Mouse (Mus musculus) adrenal gland, adult 8-10 months (tissue): ENCODE data around the gene Zfp423. TPM values are rescaled to one million over a fixed set of nuclear protein-coding genes. Genes with fewer than 3 reads are reported as not detected.

Source experiments
- DNase-seq: peaks from one replicate; pipeline ENCODE4 v3.0.0; 2022
- total RNA-seq, 4 experiments: library from RNA; stranded (reverse); gene quantifications; 2 replicates each; pipeline ENCODE4 v1.2.4; 2022

Zfp423 gene
- total RNA-seq, 4 experiments from 2014 or later: 18.3 to 47.9 (median 33.8) TPM

GRCm38 (mm10) chr8:87662307-87662771, 297.1 kb downstream of the Zfp423 start:
- no peak for DNase-seq

DNA sequence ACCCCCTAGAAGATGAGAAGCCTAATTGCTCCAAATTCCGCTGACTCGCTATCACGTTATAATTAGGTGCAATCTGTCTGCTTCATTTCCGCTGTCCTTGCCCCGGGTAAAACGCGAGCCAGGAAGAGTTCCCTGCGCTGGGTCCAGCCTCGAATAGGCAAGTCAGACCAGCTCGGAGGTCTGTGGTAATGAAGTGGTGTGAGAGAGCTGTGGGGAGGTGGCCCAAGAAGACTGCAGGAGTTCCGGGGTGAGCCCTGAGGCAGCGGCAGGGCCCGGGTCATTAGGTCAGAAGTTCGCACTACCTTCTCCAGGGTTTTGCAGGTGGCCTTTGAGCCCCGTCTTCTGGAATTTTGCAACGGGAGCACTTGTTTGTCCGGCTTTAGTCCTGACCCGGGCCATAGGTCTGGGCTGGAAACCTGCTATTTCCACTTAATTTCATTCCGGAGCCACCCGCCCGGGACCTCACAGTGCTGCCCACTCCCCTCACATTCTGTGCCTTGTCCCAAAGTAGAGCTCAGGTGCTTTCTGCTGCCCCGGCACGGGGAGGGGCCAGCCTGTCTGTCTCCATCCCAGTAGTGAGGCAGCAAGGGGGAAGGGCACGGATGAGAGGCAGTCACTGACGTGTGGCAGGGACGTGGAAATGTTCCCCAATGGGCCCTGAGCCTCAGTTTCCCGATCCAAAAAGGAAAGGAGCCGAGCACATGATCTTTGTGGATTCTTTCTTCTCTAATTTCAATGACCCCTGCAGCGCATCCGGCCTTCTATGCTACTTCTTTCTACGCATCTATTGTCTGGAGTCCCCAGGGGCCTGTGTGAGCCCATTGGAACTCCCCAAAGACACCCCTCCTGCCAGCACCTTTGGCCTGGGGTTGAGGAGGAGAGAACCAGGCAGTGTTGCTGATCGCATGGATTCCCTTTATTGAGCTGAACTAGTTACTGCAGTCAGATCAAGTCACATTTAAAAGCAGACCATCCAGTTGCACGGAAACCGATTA, 298.2 kb downstream of the Zfp423 start:
- no peak for DNase-seq

GRCm38 (mm10) chr8:87660029-87660915, 299.1 kb downstream of the Zfp423 start:
- DNase-seq: no peak

- no peak for DNase-seq
Observed at GRCm38 (mm10) chr8:87657488-87657887, 301.9 kb downstream of the Zfp423 start.

- DNase-seq: peak; percentile 53
Observed at GRCm38 (mm10) chr8:87656484-87657230, 302.7 kb downstream of the Zfp423 start.

DNA sequence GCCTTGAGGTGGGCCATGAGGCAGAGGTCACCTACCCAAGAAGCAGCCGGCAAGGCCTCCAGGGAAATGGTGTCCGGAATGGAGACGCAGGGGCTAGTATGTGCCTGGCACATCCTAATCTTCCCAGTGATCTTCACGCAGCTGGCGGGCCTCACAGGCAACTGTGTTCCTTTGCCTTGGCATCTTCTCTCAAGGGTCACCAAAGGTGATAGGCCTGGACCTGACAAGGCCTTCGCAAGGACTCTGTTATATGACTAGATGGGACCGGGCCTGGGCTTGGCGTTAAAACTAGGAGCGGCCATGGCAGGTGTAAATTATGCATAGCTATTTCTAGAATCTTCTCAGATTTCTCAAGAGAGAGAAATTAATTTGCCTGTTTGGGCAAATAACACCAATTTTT, 303.4 kb downstream of the Zfp423 start:
- DNase-seq: no peak

DNA sequence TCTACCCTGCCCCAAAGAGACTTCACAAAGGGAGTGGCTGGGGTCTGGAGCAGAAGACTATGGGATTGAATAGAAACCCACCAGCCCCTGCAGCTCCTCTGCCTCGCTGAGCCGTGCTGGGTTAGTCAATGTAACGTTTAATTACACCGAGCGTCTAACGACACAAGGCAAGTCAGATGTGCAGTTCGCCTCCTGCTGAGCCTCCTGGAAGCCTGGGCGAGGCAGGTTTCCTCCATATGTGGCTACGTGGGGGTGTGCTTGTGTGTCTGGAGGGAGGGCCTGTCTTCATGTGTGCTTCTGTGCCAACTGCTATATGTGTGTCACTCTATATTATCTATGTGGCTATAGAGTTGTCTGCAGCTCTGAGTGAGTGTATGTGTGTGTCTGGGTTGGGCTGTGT, 311.6 kb downstream of the Zfp423 start:
- DNase-seq: no peak

GRCm38 (mm10) chr8:87645829-87646483, 313.4 kb downstream of the Zfp423 start:
- no peak for DNase-seq

- DNase-seq: no peak
Observed at GRCm38 (mm10) chr8:87645371-87645770, 314.0 kb downstream of the Zfp423 start.

DNA sequence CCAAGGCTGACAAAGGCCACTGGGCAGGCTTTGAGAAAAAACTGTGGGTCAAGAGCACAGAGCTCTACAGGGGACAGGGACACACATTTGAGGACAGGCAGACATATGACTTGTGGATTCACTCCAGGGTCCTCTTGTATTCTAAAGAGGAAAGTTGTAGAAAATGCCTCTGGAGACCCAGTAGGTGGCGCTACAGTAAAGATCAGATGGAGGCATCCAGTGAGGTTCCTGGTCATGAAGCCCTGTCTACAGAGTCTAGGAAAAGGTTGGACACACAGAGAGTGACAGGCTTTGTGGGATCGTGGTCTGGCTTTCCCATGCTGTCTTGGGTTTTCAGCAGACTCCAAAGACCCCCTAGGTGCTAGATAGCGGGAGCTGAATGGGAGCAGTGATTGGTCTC, 318.5 kb downstream of the Zfp423 start:
- DNase-seq: no peak

DNA sequence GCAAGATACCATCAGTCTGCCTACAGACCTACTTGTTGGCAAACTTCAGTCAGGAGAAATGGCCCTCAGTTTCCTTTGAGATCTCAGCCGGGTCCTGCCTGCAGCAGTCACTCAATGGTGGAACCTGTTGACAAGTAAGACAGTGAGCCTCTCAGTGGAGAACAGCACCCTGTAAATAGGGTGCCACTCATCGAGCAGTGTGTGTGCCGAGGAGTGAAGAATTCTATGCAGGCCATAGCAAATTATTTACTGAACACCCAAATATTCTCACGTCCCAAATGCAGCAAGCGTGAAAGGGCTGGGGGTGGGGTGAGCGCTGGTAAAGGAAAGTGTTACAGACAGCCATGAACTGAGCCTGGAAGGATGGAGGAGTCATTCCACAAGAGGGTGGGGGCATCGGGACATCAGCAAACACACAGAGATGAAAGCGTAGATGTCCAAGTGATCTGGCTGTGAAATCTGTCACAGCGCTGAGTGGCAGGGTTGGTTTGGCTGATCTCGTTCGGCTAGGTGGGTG, 323.1 kb downstream of the Zfp423 start:
- no peak for DNase-seq

DNA sequence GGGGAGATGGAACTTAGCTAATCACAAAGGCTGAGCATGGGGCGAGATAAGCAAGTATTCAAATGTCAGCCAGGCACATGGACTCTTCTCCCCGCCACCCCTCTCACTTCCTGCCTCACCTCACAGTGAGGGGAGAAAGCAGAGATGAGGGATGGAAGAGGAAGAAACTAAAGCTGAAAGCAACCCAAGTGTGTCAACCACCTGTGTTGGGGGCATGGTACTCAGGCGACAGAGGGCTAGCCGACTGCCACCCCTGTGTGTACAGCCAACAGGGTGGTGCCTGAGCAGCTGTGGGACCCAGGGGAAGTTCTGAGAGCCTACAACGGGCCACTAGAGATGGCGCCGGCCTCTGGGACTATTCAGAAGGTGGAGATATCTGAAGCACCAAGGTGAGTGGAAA, 327.6 kb downstream of the Zfp423 start:
- no peak for DNase-seq

DNA sequence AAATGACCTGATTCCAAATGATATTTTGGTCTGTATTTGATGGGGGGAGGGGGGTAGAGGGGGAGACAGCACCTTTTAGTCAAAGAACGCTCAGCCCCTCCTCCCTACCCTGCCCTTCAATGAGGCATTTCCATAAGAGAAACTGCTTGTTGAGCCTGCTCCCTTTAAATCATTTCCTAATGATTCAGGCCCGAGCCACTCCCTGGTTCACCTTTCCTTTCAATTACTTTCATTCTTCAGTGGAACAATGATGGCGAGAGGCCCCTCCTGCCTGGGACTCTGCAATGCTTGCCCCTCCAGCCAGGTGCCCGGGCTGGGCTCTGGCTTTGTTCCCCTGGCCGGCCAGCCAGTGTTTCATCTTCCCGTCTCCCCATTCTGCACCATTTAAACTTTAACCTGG, 329.7 kb downstream of the Zfp423 start:
- no peak for DNase-seq

DNA sequence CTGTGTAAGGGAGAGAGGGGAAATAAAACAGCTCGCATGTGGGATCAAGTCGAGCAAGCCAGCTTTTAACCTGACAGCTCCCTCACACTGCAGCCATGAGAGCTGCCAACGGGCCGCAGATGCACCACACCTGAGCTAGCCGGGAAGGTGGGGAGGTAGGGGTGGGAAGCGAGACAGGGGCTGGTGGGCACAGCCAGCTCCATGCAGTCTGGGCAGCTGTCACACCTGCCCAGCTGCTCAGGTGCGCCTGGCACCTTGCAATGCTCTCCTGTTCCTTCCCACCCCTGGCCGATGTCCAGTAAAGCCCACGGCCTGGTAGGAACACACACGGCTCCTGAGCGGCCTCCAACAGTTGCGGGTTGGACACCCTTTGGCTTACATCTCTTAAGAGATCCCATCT, 338.2 kb downstream of the Zfp423 start:
- no peak for DNase-seq

DNA sequence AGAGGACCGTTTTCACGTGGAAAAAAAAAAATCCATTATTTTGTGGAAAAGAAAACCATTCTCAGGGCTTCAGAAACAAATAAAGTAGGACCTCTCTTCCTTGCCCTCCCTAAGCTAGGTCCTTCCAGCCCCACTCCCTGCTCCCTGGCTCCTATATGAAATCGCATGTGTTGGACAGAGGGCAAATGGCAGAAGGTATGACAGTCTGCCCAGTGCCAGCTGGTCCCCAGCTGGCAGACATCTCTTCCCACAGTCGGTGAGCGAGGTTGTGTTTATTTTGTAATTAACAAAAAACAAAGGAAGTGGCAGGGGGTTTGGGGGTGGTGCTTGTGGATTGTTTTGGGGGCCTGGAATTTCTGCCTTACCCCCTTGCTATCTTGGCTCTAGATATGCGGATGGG, 339.2 kb downstream of the Zfp423 start:
- no peak for DNase-seq

DNA sequence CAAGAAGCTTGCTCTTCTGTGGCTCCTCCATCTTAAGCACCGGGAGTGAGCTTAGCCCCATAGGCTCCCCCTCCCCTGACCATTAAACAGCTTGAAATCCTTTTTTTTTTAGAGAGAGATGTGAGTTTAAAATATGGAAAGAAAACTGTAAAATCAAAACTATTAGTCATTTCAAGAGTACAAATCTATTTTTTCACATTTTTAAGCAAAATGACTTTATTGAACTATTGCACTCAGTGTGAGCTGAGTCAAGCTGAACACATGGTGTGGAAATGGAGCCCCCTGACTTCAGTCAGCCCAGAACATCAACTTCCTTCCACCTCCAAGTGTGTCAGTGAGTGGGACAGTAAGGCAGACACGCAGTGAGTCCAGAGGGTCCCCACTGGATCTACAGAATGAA, 339.9 kb downstream of the Zfp423 start:
- DNase-seq: no peak

- DNase-seq: no peak
Observed at GRCm38 (mm10) chr8:87619118-87619517, 340.3 kb downstream of the Zfp423 start.

- no peak for DNase-seq
Observed at GRCm38 (mm10) chr8:87613701-87614100, 345.7 kb downstream of the Zfp423 start.
